Mouse (Mus musculus) kidney, embryonic 14.5 days (tissue): ENCODE measurements around the gene Slx4. TPM values are rescaled to one million over a fixed set of nuclear protein-coding genes. Genes with fewer than 3 reads are reported as not detected.

Source experiments
- ATAC-seq: fragments of 200-750 bp; cut with Nextera tagmentation; 2 replicates; pipeline ENCODE4 v1.8.0; 2017; ENCODE audit warnings: moderate number of reproducible peaks, mild to moderate bottlenecking, moderate TSS enrichment, moderate library complexity; ENCODE audit not compliant: low FRiP score, low TSS enrichment
- H3K27ac ChIP-seq: fragments of 300-500 bp; sonication (generic); 2 replicates; pipeline ENCODE4 v1.5.1; 2014; ENCODE audit warnings: low read depth, mild to moderate bottlenecking, low read length, moderate library complexity, mixed read lengths
- H3K27me3 ChIP-seq: fragments of 300-500 bp; sonication (generic); 2 replicates; pipeline ENCODE4 v1.6.1; 2014; ENCODE audit warnings: mild to moderate bottlenecking, low read length; ENCODE audit not compliant: control insufficient read depth, insufficient read depth
- H3K36me3 ChIP-seq: fragments of 300-500 bp; sonication (generic); 2 replicates; pipeline ENCODE4 v1.6.1; 2014; ENCODE audit warnings: low read length, mixed read lengths; ENCODE audit not compliant: control insufficient read depth, insufficient read depth
- H3K4me1 ChIP-seq: fragments of 300-500 bp; sonication (generic); 2 replicates; pipeline ENCODE4 v1.6.1; 2014; ENCODE audit warnings: low read length, mixed read lengths; ENCODE audit not compliant: control insufficient read depth, insufficient read depth
- H3K4me2 ChIP-seq: fragments of 300-500 bp; sonication (generic); replicated peaks from 2 replicates; pipeline ENCODE4 v1.6.1; 2014; ENCODE audit warnings: low read depth, mild to moderate bottlenecking, low read length
- H3K4me3 ChIP-seq: fragments of 300-500 bp; sonication (generic); 2 replicates; pipeline ENCODE4 v1.5.1; 2014; ENCODE audit warnings: mild to moderate bottlenecking, low read length
- H3K9ac ChIP-seq: fragments of 300-500 bp; sonication (generic); 2 replicates; pipeline ENCODE4 v1.6.1; 2014; ENCODE audit warnings: low read depth, mild to moderate bottlenecking, low read length, moderate library complexity
- H3K9me3 ChIP-seq: fragments of 300-500 bp; sonication (generic); 2 replicates; pipeline ENCODE4 v1.6.1; 2016; ENCODE audit warnings: low read length; ENCODE audit not compliant: control insufficient read depth
- WGBS: fragments of 180-500 bp; shearing (Covaris S2); extraction: QIAGEN DNeasy Blood & Tissue Kit; methylation state at CpG from one replicate; pipeline ENCODE4 v1.1.7; 2014; 5-methylcytosine and 5-hydroxymethylcytosine counted together
- polyA plus RNA-seq: library from polyadenylated mRNA; unstranded; fragments of >200 nt; fragmentation: Nextera tagmentation; extraction: Ambion mirVana; gene quantifications from 2 replicates; pipeline ENCODE4 v1.2.1, GENCODE M21; 2014

The Slx4 gene
- 15.8 and 33.2 TPM in 2 replicates for polyA plus RNA-seq

DNA sequence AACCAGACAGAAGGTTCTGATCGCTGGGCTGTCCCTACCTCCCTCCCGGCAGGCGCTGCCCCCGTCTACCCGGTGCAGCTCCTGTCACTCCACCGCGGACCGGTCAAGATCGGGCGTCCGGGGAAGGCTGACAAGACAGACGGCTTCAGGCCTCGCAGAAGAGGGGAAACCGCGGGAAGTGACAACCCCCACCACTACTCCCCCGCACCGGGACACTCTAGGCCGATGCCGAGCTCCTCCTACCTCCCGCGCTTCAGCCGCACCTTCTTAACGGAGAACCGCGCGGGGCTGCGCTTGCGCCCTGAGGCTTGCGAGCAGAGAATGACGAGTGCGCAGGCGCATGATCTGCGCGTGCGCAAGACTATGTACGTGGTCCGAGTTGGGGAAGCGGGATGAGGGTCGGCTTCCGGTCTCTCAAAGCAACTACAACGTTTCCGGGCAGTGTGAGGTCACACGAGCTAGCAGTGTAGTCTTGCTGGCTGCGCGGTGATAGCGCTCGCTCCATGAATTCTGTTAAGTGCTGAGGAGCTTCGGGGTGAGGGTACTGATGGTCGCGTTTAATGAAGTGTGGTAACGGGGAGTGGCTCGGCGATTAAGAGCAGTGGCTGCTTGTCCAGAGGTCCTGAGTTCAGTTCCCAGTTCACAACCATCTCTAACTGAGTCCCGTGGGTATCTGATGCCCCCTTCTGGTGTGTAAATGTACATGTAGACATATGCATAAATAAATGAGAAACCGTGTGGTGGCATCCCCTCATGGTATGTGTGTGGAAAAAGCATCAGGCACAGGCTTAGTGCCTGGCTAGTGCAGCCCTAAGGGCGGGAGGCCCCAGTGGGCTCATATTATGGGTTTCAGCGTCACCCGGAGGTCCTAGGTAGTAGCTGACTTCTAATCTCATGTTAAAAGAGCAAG, at the start of gene Slx4:
Gene Slx4, minus strand, starts transcription at position 282 of the 910 bp plus-strand sequence.
- 2% methylated on average over 54 of the region's 58 CpGs for WGBS
- peak within 1 kb of the TSS; percentile 92 for H3K4me3 ChIP-seq

GRCm38 (mm10) chr16:4052601-4053000, 49.0 kb upstream of the Slx4 start:
- 96% methylated on average over 4 of the region's 4 CpGs for WGBS
- no peak for ATAC-seq
- peaks cover 86% of the 10 kb centered on the region for H3K36me3 ChIP-seq

More for the DNA sequence above, at the start of gene Slx4:
- H3K27me3 ChIP-seq, result no peaks in the 10 kb centered on the region
- ATAC-seq, result peak; percentile 97
- no peaks in the 10 kb centered on the region for H3K9me3 ChIP-seq
- H3K27ac ChIP-seq, result peak within 1 kb of the TSS; percentile 91
- H3K4me1 ChIP-seq, result peaks cover 8% of the 10 kb centered on the region; the same call in 1 of the 2 replicates
- peaks cover 22% of the 10 kb centered on the region for H3K36me3 ChIP-seq
- H3K4me2 ChIP-seq, result peak within 1 kb of the TSS; percentile 86
- H3K9ac ChIP-seq, result peak within 1 kb of the TSS; percentile 86

GRCm38 (mm10) chr16:4045524-4045923, 42.0 kb upstream of the Slx4 start:
- Histone ChIP-seq H3K27ac (no peak overlapping the region), H3K4me3 (no peak overlapping the region), H3K4me2 (no peak overlapping the region), H3K9ac (no peak overlapping the region), H3K27me3 (no peaks in the 10 kb centered on the region), H3K4me1 (no peaks in the 10 kb centered on the region), H3K9me3 (no peaks in the 10 kb centered on the region), H3K36me3 (peaks cover 87% of the 10 kb centered on the region)
- ATAC-seq, result no peak
- 86% methylated on average over 4 of the region's 4 CpGs for WGBS

More at GRCm38 (mm10) chr16:4052601-4053000, 49.0 kb upstream of the Slx4 start:
- Histone ChIP-seq H3K9me3 (no peaks in the 10 kb centered on the region), H3K27ac (no peak overlapping the region), H3K27me3 (no peaks in the 10 kb centered on the region), H3K9ac (no peak overlapping the region), H3K4me3 (no peak overlapping the region), H3K4me2 (no peak overlapping the region), H3K4me1 (no peaks in the 10 kb centered on the region)

DNA sequence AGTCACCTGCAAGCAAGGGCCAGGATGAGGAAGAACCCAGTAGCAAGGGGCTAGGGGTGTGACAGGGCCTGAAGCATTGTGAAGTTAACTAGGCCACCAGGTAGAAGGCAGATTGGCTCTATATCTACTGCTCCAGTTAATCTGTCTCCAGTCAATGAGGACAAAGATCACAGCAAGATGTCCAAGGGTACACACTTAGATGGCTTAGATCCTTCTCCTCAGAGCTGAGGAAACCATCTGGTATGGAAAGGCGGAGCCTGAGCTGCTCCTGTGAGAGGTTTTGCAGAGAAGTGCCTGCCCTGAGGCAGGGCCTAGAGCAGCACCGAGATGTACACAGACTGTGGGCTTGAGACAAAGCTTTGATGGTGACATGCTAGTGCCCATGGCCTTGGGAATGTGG, 40.5 kb upstream of the Slx4 start:
- Histone ChIP-seq H3K36me3 (peaks cover 87% of the 10 kb centered on the region), H3K9ac (no peak overlapping the region), H3K27me3 (no peaks in the 10 kb centered on the region), H3K9me3 (no peaks in the 10 kb centered on the region), H3K4me3 (no peak overlapping the region), H3K27ac (no peak overlapping the region), H3K4me1 (no peaks in the 10 kb centered on the region), H3K4me2 (no peak overlapping the region)
- no peak for ATAC-seq
- WGBS, result 95% methylated on average over 2 of the region's 2 CpGs

- no peak for ATAC-seq
- WGBS, result 96% methylated on average over 4 of the region's 4 CpGs
- H3K9me3 ChIP-seq, result no peaks in the 10 kb centered on the region
- H3K27me3 ChIP-seq, result no peaks in the 10 kb centered on the region
- no peaks in the 10 kb centered on the region for H3K4me1 ChIP-seq
- peaks cover 88% of the 10 kb centered on the region for H3K36me3 ChIP-seq
- H3K27ac ChIP-seq, result no peak overlapping the region
- H3K9ac ChIP-seq, result no peak overlapping the region
- H3K4me3 ChIP-seq, result no peak overlapping the region
- no peak overlapping the region for H3K4me2 ChIP-seq
Observed at GRCm38 (mm10) chr16:4041646-4042045, 38.1 kb upstream of the Slx4 start.

- Histone ChIP-seq H3K4me2 (no peak overlapping the region), H3K27ac (no peak overlapping the region), H3K27me3 (no peaks in the 10 kb centered on the region), H3K4me1 (no peaks in the 10 kb centered on the region), H3K9ac (no peak overlapping the region), H3K36me3 (peaks cover 79% of the 10 kb centered on the region), H3K4me3 (no peak overlapping the region), H3K9me3 (no peaks in the 10 kb centered on the region)
- ATAC-seq, result no peak
- 86% methylated on average over 5 of the region's 5 CpGs for WGBS
Observed at GRCm38 (mm10) chr16:4040206-4040605, 36.6 kb upstream of the Slx4 start.

GRCm38 (mm10) chr16:4037690-4038089, 34.1 kb upstream of the Slx4 start:
- Histone ChIP-seq H3K9me3 (no peaks in the 10 kb centered on the region), H3K27me3 (no peaks in the 10 kb centered on the region), H3K36me3 (peaks cover 57% of the 10 kb centered on the region), H3K4me2 (no peak overlapping the region), H3K9ac (no peak overlapping the region), H3K27ac (no peak overlapping the region), H3K4me3 (no peak overlapping the region), H3K4me1 (no peaks in the 10 kb centered on the region)
- 95% methylated on average over 7 of the region's 7 CpGs for WGBS
- ATAC-seq, result no peak

- H3K36me3 ChIP-seq, result peaks cover 48% of the 10 kb centered on the region
- WGBS, result 88% methylated on average over 5 of the region's 5 CpGs
- no peak within 1 kb of the TSS for H3K9ac ChIP-seq
- H3K27ac ChIP-seq, result no peak within 1 kb of the TSS
- H3K27me3 ChIP-seq, result no peaks in the 10 kb centered on the region
- no peak within 1 kb of the TSS for H3K4me3 ChIP-seq
- H3K4me1 ChIP-seq, result no peaks in the 10 kb centered on the region
- no peaks in the 10 kb centered on the region for H3K9me3 ChIP-seq
- H3K4me2 ChIP-seq, result no peak within 1 kb of the TSS
- ATAC-seq, result no peak
Observed at GRCm38 (mm10) chr16:4036807-4037206, 33.2 kb upstream of the Slx4 start, which contains the start of gene Dnase1. Gene Dnase1, plus strand, starts transcription at chr16:4036942.

GRCm38 (mm10) chr16:4035575-4035974, 32.0 kb upstream of the Slx4 start:
- Histone ChIP-seq H3K9me3 (no peaks in the 10 kb centered on the region), H3K9ac (no peak overlapping the region), H3K4me3 (no peak overlapping the region), H3K27ac (no peak overlapping the region), H3K27me3 (no peaks in the 10 kb centered on the region), H3K4me1 (no peaks in the 10 kb centered on the region), H3K36me3 (peaks cover 42% of the 10 kb centered on the region), H3K4me2 (no peak overlapping the region)
- no peak for ATAC-seq
- 85% methylated on average over 2 of the region's 2 CpGs for WGBS
